Comparison of ENCODE assay signal across 9 mouse cellular contexts in genomic region chr12:17221891-17222428, GRCm38 (mm10). TPM values are rescaled to one million over a fixed set of nuclear protein-coding genes. Genes with fewer than 3 reads are reported as not detected.
DNase-seq lines count a peak whose midpoint lies in the region; ATAC-seq and TF ChIP-seq lines count a peak whose summit lies in the region.
"Had no signal": no experiment of that assay in that cellular context is flagged by ENCODE, and none has a peak within 500 bp of the region (broad histone marks: within the 10 kb centered on the region; RNA-seq: fewer than 3 reads in every experiment).

No protein-coding gene starts in this region.

- 47% methylated on average over 5 of the region's 5 CpGs for WGBS in embryonic facial prominence, embryonic 11.5 days
- WGBS in forebrain, embryonic 12.5 days: 50% methylated on average over 5 of the region's 5 CpGs

- no peak overlapping the region for H3K27ac ChIP-seq in testis, adult 2 months (ENCODE audit: control insufficient read depth, insufficient read depth, low read depth, low read length)
- no peak overlapping the region for H3K27ac ChIP-seq in embryonic facial prominence, embryonic 11.5 days (replicated peaks; ENCODE audit: low read depth, low read length)
- H3K27ac ChIP-seq in forebrain, embryonic 12.5 days: no peak overlapping the region

- peaks cover 5% of the 10 kb centered on the region for H3K4me1 ChIP-seq in testis, adult 2 months (ENCODE audit: control insufficient read depth, insufficient read depth, low read length)
- no peaks in the 10 kb centered on the region for H3K4me1 ChIP-seq in embryonic facial prominence, embryonic 11.5 days (ENCODE audit: control insufficient read depth, insufficient read depth, low read length)
- no peaks in the 10 kb centered on the region for H3K4me1 ChIP-seq in forebrain, embryonic 12.5 days

- peak; percentile 28 for DNase-seq in gastrocnemius, adult 18-20 months (ENCODE audit: low spot score)
- no peak for DNase-seq in gastrocnemius, adult 8-10 months (ENCODE audit: low spot score in 2 of 2)
- no peak for DNase-seq in testis, postnatal 10 days (ENCODE audit: low spot score)
- DNase-seq in embryonic facial prominence, embryonic 11.5 days (ENCODE audit: low spot score): peak; percentile 38
- DNase-seq in thymus, postnatal 4 days: peak; percentile 38
- DNase-seq in cerebellum, adult 11-12 months: no peak
- DNase-seq: kidney, postnatal 14 days had no signal

- H3K27me3 ChIP-seq in testis, adult 2 months (ENCODE audit: control insufficient read depth, insufficient read depth, low read length): no peaks in the 10 kb centered on the region
- H3K27me3 ChIP-seq in embryonic facial prominence, embryonic 11.5 days (ENCODE audit: control insufficient read depth, insufficient read depth, low read length): no peaks in the 10 kb centered on the region
- no peaks in the 10 kb centered on the region for H3K27me3 ChIP-seq in forebrain, embryonic 12.5 days

- no peak for TF ChIP-seq POLR2A in testis, adult 2 months (IDR thresholded peaks at IDR 0.05; ENCODE audit: control insufficient read depth, low read depth, low read length)

- no peak overlapping the region for H3K9ac ChIP-seq in embryonic facial prominence, embryonic 11.5 days (replicated peaks; ENCODE audit: low read length)
- no peak overlapping the region for H3K9ac ChIP-seq in forebrain, embryonic 12.5 days

- no peak for ATAC-seq in embryonic facial prominence, embryonic 11.5 days (replicated peaks; ENCODE audit: insufficient number of reproducible peaks, low FRiP score, low TSS enrichment, low read depth)
- ATAC-seq in forebrain, embryonic 12.5 days (ENCODE audit: low FRiP score): no peak

- H3K9me3 ChIP-seq in embryonic facial prominence, embryonic 11.5 days (replicated peaks; ENCODE audit: control insufficient read depth, low read length): no peaks in the 10 kb centered on the region
- H3K9me3 ChIP-seq in forebrain, embryonic 12.5 days: no peaks in the 10 kb centered on the region

- no peak overlapping the region for H3K4me3 ChIP-seq in testis, adult 2 months (ENCODE audit: control insufficient read depth, low read depth, low read length)
- no peak overlapping the region for H3K4me3 ChIP-seq in embryonic facial prominence, embryonic 11.5 days (ENCODE audit: low read depth, low read length)
- no peak overlapping the region for H3K4me3 ChIP-seq in forebrain, embryonic 12.5 days (replicated peaks)

- no peaks in the 10 kb centered on the region for H3K36me3 ChIP-seq in testis, adult 2 months (ENCODE audit: control insufficient read depth, insufficient read depth, low read length)
- no peaks in the 10 kb centered on the region for H3K36me3 ChIP-seq in embryonic facial prominence, embryonic 11.5 days (replicated peaks; ENCODE audit: control insufficient read depth, insufficient read depth, low read depth, low read length)
- no peaks in the 10 kb centered on the region for H3K36me3 ChIP-seq in forebrain, embryonic 12.5 days (replicated peaks)

- no peak overlapping the region for H3K4me2 ChIP-seq in embryonic facial prominence, embryonic 11.5 days (ENCODE audit: low read depth, low read length)
- H3K4me2 ChIP-seq in forebrain, embryonic 12.5 days: no peak overlapping the region

- TF ChIP-seq CTCF in testis, adult 2 months (IDR thresholded peaks at IDR 0.05; ENCODE audit: control insufficient read depth, insufficient read depth, insufficient replicate concordance, low read depth, low read length): peak; percentile 57; the same call in 1 of the 2 replicates

RNA-seq across cellular contexts. Expression of gene Pdia6, which starts 44.4 kb away (rescaled TPM):
- total RNA-seq in gastrocnemius, adult 18-20 months (2021): 10 to 100 TPM; 33.3 to 42.8 TPM
- total RNA-seq in gastrocnemius, adult 8-10 months (2022): 10 to 100 TPM; 35.7 to 39.4 (median 37.3) TPM
- polyA plus RNA-seq in testis, adult 2 months (2012; rRNA removed): 97.2 and 119 TPM in 2 replicates
- 634 and 647 TPM in 2 replicates for polyA plus RNA-seq in embryonic facial prominence, embryonic 11.5 days (2014; fragmentation: Nextera tagmentation; extraction: Ambion mirVana)
- polyA plus RNA-seq in forebrain, embryonic 12.5 days (2016; fragmentation: Nextera tagmentation; extraction: Ambion mirVana): 454 and 460 TPM in 2 replicates

RNA-seq across cellular contexts. Expression of gene Kcnf1, which starts 45.3 kb away (rescaled TPM):
- 1 to 10 TPM; 1.6 to 3.9 TPM for total RNA-seq in gastrocnemius, adult 18-20 months (2021)
- total RNA-seq in gastrocnemius, adult 8-10 months (2022): 10 to 100 TPM in 1 of 4 experiments, 1 to 10 TPM in 3; 1.1 to 11.7 (median 2.7) TPM
- polyA plus RNA-seq in testis, adult 2 months (2012; rRNA removed): 0.59 and 0.78 TPM in 2 replicates
- 0.52 and 0.86 TPM in 2 replicates for polyA plus RNA-seq in embryonic facial prominence, embryonic 11.5 days (2014; fragmentation: Nextera tagmentation; extraction: Ambion mirVana)
- polyA plus RNA-seq in forebrain, embryonic 12.5 days (2016; fragmentation: Nextera tagmentation; extraction: Ambion mirVana): 2.3 and 2.8 TPM in 2 replicates

Comparison
In these comparisons a context has a peak if more than half of its experiments do, and no peak if none do; other contexts are left out.
1. DNase-seq: peak in gastrocnemius, adult 18-20 months (single experiment), embryonic facial prominence, embryonic 11.5 days (single experiment) and thymus, postnatal 4 days (single experiment); none in gastrocnemius, adult 8-10 months (0 of 2), testis, postnatal 10 days (single experiment) and cerebellum, adult 11-12 months (single experiment).